Mouse (Mus musculus) brain, adult 2 months (tissue): ENCODE data around the gene Vmn1r85.
"Not testable (repeated sequence)": the region's sequence is repeated elsewhere in the genome, so short reads cannot be mapped to it uniquely, and the experiment has no call there.

Experiments used
- DNase-seq: peaks from one replicate; pipeline ENCODE4 v3.0.0; 2011; ENCODE audit warnings: low read depth, low spot score

Vmn1r85 gene

GRCm38 (mm10) chr7:13095073-13095472, at the start of gene Vmn1r85:
Gene Vmn1r85, minus strand, starts transcription at chr7:13095173.
- DNase-seq: no peak

GRCm38 (mm10) chr7:13140057-13140456, 45.1 kb upstream of the Vmn1r85 start, which contains the start of gene Vmn1r87:
Gene Vmn1r87, minus strand, starts transcription at chr7:13140157.
- DNase-seq: no peak

DNA sequence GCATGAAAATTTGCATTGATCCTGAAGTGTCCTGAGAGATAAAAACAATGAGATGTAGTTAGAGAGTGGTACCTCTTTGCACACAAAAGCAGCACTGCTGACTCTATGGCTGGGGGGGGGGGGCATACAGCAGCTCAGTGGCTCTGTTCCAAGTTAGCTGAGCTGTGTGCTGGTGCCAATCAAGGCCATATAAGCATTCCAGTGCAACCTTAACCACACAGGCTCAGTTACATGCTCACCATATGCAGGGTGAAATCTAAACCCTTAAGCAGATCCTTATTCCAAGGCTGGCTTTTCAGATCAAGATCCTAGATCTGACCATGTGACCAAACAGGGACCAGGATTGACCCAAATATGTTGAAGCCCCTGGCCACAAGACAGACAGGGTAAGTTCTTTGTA, 42.4 kb upstream of the Vmn1r85 start:
- no peak for DNase-seq

DNA sequence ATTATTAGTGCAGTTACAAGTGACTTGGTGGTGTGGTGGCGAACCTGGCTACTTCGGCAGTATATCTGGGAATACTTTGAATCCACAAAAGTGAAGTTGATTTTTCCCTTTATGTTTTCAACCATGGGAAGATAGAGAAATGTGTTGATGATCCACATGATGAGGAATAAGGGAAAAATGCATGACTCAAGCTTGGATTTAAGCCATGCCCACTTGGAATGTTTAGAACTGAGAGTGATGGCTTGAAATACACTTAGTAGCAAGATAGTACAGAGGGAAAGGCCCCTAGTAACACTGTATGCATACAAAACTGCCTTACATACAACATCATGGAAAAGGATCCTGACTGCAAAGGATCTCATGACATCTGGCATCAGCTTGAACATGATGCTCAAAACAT, 36.9 kb upstream of the Vmn1r85 start:
- no peak for DNase-seq

- DNase-seq: not testable (repeated sequence)
Observed at GRCm38 (mm10) chr7:13123554-13124153, 28.7 kb upstream of the Vmn1r85 start.

GRCm38 (mm10) chr7:13119817-13120216, 24.8 kb upstream of the Vmn1r85 start, which contains the start of gene Vmn1r86:
Gene Vmn1r86, minus strand, starts transcription at chr7:13119917.
- DNase-seq: no peak

DNA sequence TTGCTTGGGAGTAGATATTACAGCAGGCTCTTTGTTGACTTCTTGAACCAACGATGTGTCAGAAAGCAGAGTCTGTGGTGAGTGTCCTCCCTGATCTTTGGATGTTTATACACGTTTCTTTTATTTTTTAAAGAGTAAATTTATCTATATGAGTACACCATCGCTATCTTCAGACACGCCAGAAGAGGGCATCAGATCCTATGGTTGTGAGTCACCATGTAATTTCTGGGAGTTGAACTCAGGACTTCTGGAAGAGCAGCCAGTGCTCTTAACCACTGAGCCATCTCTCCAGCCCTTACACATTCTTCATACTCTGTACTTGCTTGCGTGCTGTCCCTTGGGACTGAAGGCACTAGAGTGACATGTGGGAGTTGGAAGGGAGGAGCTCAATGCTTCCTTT, 22.7 kb downstream of the Vmn1r85 start:
- no peak for DNase-seq

- not testable (repeated sequence) for DNase-seq
Observed at GRCm38 (mm10) chr7:13063399-13063798, 31.6 kb downstream of the Vmn1r85 start.

DNA sequence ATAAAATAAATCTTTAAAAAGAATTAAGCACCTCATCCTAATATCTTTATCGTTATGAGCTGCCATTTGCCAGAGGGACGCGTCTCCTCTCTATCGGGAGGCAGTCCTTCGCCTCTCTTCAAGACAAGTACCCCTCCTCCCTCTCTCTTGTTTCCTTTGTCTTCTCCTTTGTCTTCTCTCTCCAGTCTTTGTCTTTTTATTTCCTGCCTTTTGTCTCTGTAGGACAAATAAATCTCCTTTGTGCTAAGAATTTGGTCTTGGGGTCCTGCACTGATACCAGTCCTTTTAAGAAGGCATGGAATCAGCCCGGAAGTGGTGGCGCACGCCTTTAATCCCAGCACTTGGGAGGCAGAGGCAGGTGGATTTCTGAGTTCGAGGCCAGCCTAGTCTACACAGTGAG, 35.4 kb downstream of the Vmn1r85 start:
- no peak for DNase-seq

GRCm38 (mm10) chr7:13056913-13057700, 37.9 kb downstream of the Vmn1r85 start:
- no peak for DNase-seq

GRCm38 (mm10) chr7:13054287-13055010, 40.5 kb downstream of the Vmn1r85 start, which contains the start of gene Mzf1:
Gene Mzf1, minus strand, starts transcription at chr7:13054764.
- DNase-seq: peak; percentile 100

GRCm38 (mm10) chr7:13053961-13054286, 41.0 kb downstream of the Vmn1r85 start:
- no peak for DNase-seq

DNA sequence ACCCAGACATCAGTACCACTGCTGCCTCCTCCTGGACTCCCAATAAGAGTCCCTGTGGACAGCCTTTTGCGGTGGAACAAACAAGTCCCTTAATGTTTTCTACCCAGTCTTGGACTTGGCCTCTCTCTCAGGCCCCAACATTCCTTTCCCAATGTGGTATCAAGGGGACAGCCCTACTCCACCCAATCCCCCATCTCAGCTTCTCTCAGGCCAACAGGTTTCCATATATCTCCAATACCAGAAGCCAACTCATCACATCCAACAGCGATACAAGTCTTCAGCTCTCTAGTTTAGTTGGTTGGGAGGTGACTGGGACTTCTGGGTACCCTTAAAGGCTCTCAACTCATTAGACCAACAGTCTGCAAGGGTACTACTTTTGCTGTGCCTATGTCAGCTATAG, 41.5 kb downstream of the Vmn1r85 start:
- no peak for DNase-seq

- no peak for DNase-seq
Observed at GRCm38 (mm10) chr7:13053001-13053400, 42.0 kb downstream of the Vmn1r85 start.

- peak; percentile 84 for DNase-seq
Observed at GRCm38 (mm10) chr7:13046084-13046483, 48.9 kb downstream of the Vmn1r85 start.

DNA sequence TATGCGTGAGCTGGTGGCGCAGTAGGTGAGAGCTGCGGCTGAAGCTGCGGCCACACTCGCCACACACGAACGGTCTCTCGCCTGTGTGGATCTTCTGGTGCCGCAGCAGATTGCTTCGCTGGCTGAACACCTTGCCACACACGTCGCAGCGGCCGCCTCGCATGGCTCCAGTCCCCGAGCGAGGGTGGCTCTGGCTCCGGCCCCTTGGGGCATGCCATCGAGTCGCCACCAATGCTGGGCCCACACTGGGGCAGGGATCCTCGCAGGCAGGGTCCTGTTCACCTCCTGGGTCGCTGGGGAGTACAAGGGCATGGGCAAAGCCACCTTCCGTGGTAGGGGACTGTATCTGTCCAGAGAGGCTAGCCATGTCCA, 50.7 kb downstream of the Vmn1r85 start:
- no peak for DNase-seq

DNA sequence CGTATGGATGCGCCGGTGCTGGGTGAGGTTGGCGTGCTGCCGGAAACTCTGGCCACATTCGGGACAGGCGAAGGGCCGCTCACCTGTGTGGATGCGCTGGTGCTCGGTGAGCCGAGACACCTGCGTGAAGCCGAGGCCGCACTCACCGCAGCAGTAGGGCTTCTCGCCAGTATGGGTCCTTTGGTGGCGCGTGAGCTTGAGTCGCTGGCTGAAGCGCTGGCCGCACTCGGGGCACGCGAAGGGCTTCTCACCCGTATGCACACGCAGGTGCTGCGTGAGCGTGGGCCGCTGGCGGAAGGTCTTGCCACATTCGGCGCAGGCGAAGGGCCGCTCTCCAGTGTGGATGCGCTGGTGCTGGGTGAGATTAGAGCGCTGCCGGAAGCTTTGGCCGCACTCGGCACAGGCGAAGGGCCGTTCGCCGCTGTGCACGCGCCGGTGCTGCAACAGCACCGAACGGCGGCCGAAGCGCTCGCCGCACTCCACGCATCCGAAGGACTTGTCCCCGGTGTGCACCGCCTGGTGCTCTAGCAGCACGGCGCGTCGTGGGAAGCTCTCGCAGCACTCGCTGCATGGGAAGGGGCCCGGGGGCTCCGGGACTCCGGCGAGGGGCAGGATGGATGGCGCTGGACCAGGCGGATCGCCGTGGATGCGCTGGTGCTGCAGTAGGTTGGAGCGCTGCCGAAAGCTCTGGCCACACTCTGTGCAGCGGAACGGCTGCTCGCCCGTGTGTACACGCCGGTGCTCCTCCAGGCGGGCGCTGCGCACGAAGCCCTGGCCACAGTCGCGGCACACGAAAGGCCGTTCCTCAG, 51.3 kb downstream of the Vmn1r85 start:
- DNase-seq: peak; percentile 86

GRCm38 (mm10) chr7:13043120-13043444, 51.9 kb downstream of the Vmn1r85 start:
- DNase-seq: peak; percentile 69

DNA sequence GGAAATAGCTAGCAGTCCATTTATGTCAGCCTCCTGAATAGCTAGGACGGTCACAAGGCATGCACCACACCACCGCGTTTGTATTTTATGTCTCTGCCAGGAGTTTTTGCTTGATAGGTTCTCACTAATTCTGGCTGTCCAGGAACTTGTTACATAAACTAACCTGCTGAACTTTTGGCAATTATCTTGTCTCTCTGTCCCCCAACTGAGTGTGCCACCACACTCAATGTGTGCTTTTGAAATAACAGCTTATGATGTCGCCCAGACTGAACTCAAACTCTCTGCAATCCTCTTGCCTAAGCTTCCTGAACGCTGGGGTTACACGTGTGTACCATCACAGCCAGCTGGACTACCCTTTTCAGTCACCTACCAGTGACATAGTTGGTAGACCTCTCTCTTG, 52.5 kb downstream of the Vmn1r85 start:
- no peak for DNase-seq

GRCm38 (mm10) chr7:13041256-13041655, 53.7 kb downstream of the Vmn1r85 start:
- no peak for DNase-seq

GRCm38 (mm10) chr7:13039181-13039580, 55.8 kb downstream of the Vmn1r85 start:
- no peak for DNase-seq
